Mouse (Mus musculus) C2C12 (cell line): ENCODE results near the gene Ermap. TPM values are rescaled to one million over a fixed set of nuclear protein-coding genes. Genes with fewer than 3 reads are reported as not detected.

Experiments
- H3K27me3 ChIP-seq: one replicate; pipeline ENCODE4 v1.6.1; 2011; ENCODE audit not compliant: control insufficient read depth, insufficient read depth, insufficient read length
- H3K36me3 ChIP-seq: one replicate; pipeline ENCODE4 v1.6.1; 2011; ENCODE audit not compliant: control insufficient read depth, insufficient read depth
- H3K4me3 ChIP-seq: one replicate; pipeline ENCODE4 v1.5.1; 2011; ENCODE audit warnings: mild to moderate bottlenecking, control low read depth; ENCODE audit not compliant: poor library complexity, insufficient read depth, severe bottlenecking
- H3K79me2 ChIP-seq: one replicate; pipeline ENCODE4 v1.6.1; 2011; ENCODE audit not compliant: control insufficient read depth, insufficient read depth
- H3K79me3 ChIP-seq: one replicate; pipeline ENCODE4 v1.6.1; 2011; ENCODE audit warnings: low read depth, control low read depth
- H3ac ChIP-seq: one replicate; pipeline ENCODE3; 2011; ENCODE audit warnings: low read depth; ENCODE audit not compliant: control insufficient read depth, insufficient read length
- CEBPB ChIP-seq: IDR thresholded peaks from one replicate; pipeline ENCODE4 v1.6.1; 2011; ENCODE audit warnings: low read depth, mild to moderate bottlenecking, control low read depth, moderate library complexity
- CTCF ChIP-seq: IDR thresholded peaks from one replicate; pipeline ENCODE4 v1.5.1; 2011; ENCODE audit not compliant: control insufficient read depth, insufficient read depth, insufficient read length
- FOSL1 ChIP-seq: IDR thresholded peaks from one replicate; pipeline ENCODE4 v1.8.0; 2011; ENCODE audit warnings: mild to moderate bottlenecking, low read length; ENCODE audit not compliant: poor library complexity, insufficient read depth, severe bottlenecking
- MAX ChIP-seq: IDR thresholded peaks from one replicate; pipeline ENCODE4 v1.6.1; 2011; ENCODE audit warnings: mild to moderate bottlenecking, control low read depth
- MYOD1 ChIP-seq: IDR thresholded peaks from one replicate; pipeline ENCODE4 v1.6.1; 2011; ENCODE audit warnings: low read depth; ENCODE audit not compliant: control insufficient read depth, insufficient read length
- MYOG ChIP-seq: IDR thresholded peaks from one replicate; pipeline ENCODE4 v1.6.1; 2011; ENCODE audit not compliant: control insufficient read depth, insufficient read length; ENCODE audit errors: extremely low read depth
- USF1 ChIP-seq: IDR thresholded peaks from one replicate; pipeline ENCODE4 v1.6.1; 2011; ENCODE audit warnings: low read depth, mild to moderate bottlenecking, control low read depth, moderate library complexity
- long read RNA-seq, 2 experiments: library from polyadenylated mRNA; unstranded; transcript quantifications; one replicate each; pipeline ENCODE4 v2.0.0; 2019 to 2020
- polyA plus RNA-seq: library from polyadenylated mRNA; unstranded; fragments of >200 nt; fragmentation: generic; extraction: Trizol; gene quantifications from one replicate; pipeline ENCODE4 v1.2.1, GENCODE M21; 2012; ENCODE audit warnings: missing spikeins

The Ermap gene
- 0.01 TPM for polyA plus RNA-seq
- long read RNA-seq, experiment 1: 0 reads
- long read RNA-seq, experiment 2: 0 reads

DNA sequence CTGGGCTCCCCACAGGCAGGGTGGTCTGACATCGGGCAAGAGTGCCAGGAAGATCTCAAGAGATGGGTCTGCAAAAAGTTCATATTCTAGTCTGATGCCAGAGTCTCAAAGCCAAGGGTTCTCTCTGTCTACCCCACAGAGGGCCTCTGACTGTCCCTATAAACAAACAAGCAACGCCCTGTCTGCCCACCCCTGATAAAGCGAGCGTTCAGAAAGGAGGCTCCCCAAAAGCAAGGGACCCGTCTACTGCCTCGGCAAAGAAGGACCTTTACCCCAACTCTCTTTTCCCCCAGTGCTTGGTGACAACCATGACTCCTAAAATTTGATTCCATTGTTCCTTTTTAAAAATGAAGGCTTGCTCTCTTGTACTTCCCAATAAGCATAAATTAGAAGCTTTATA lies at the start of gene Ermap:
Gene Ermap (minus strand): TSS at position 148 of the 400 bp plus-strand sequence.
- no peaks in the 10 kb centered on the region for H3K79me2 ChIP-seq
- TF ChIP-seq USF1: no peak
- no peak for TF ChIP-seq FOSL1
- no peak for TF ChIP-seq CTCF
- TF ChIP-seq MAX: no peak
- no peak for TF ChIP-seq CEBPB
- TF ChIP-seq MYOD1: no peak
- no peak for TF ChIP-seq MYOG
- no peaks in the 10 kb centered on the region for H3K27me3 ChIP-seq
- H3K4me3 ChIP-seq: no peak within 1 kb of the TSS
- no peaks in the 10 kb centered on the region for H3K79me3 ChIP-seq
- H3K36me3 ChIP-seq: no peaks in the 10 kb centered on the region
- H3ac ChIP-seq: no peak within 1 kb of the TSS

DNA sequence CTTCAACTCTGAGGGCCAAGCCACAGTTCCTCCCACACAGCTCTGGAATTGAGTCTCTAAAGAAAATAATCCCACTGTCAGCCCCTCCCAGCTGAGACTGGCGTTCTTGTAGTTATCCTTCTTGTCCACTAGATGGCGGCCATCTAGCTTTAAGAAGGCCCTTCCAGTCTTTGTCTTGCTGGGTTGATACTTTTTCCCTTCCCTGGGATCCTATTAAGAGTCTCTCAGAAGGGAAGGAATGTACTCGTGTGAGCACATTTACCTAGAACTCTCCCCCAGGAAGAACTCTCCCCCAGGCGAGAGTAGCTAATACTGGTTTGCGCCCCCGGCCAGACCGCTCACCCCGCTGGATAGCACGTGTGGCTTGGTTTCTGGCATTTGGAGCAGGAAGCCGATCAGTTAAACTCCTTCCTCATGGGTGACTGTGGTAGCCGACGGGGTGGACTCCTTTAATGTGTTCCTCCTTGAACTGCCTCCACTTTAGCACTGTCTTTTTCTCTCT lies 49.4 kb upstream of the Ermap start:
- TF ChIP-seq MYOG: no peak
- Histone ChIP-seq H3K4me3 (no peak overlapping the region), H3K36me3 (peaks cover 24% of the 10 kb centered on the region), H3K79me3 (no peaks in the 10 kb centered on the region), H3K27me3 (no peaks in the 10 kb centered on the region), H3K79me2 (peaks cover 5% of the 10 kb centered on the region), H3ac (no peak overlapping the region)

DNA sequence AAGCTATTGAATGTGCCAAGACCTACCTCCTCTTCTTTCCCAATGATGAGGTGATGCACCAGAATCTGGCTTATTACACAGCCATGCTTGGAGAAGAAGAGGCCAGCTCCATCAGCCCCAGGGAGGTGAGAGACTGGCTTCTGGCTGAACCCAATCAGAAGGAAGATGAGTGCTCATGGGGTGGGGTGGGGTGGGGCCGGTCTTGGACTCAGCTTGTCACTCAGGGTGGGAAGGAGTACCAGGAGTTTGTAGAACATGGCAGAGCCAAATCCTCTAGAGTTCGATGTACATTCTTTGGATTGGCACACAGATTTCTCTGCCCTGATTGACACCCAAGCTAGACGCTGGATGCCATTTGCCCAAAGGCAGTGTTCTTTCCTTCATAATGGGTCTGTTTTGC lies 48.9 kb upstream of the Ermap start:
- no peaks in the 10 kb centered on the region for H3K27me3 ChIP-seq
- no peak overlapping the region for H3K4me3 ChIP-seq
- H3K36me3 ChIP-seq: peaks cover 24% of the 10 kb centered on the region
- no peak overlapping the region for H3ac ChIP-seq
- H3K79me2 ChIP-seq: peaks cover 10% of the 10 kb centered on the region
- H3K79me3 ChIP-seq: no peaks in the 10 kb centered on the region
- no peak for TF ChIP-seq USF1
- no peak for TF ChIP-seq MAX
- no peak for TF ChIP-seq FOSL1
- no peak for TF ChIP-seq CEBPB
- TF ChIP-seq MYOG: no peak
- TF ChIP-seq MYOD1: no peak
- no peak for TF ChIP-seq CTCF

DNA sequence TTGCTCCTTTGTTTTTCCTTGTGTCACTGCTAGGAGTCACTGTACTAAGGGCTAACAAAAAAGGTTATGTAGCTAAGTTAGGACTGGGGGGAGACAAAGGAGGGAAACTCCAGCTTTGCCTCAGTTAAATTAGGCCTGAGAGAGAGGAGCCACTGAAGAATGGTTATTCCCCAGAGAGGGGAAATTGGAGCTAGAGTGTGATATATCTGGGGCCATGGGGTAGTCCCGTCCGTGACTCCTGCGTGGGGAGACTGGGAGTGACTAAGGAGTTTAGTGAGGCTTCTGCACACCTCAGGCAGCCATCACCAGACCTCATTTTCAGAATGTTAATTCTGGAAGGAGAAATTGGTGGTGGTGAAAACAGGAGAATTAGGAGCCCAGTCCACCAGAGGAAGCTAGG lies 44.5 kb upstream of the Ermap start:
- Histone ChIP-seq H3K27me3 (no peaks in the 10 kb centered on the region), H3K4me3 (no peak overlapping the region), H3K79me2 (peaks cover 30% of the 10 kb centered on the region), H3K36me3 (peaks cover under 1% of the 10 kb centered on the region), H3ac (peak overlapping the region; percentile 45), H3K79me3 (peaks cover 3% of the 10 kb centered on the region)
- TF ChIP-seq FOSL1 (no peak), MYOG (no peak), MYOD1 (no peak), CTCF (no peak), CEBPB (no peak), MAX (no peak), USF1 (no peak)

DNA sequence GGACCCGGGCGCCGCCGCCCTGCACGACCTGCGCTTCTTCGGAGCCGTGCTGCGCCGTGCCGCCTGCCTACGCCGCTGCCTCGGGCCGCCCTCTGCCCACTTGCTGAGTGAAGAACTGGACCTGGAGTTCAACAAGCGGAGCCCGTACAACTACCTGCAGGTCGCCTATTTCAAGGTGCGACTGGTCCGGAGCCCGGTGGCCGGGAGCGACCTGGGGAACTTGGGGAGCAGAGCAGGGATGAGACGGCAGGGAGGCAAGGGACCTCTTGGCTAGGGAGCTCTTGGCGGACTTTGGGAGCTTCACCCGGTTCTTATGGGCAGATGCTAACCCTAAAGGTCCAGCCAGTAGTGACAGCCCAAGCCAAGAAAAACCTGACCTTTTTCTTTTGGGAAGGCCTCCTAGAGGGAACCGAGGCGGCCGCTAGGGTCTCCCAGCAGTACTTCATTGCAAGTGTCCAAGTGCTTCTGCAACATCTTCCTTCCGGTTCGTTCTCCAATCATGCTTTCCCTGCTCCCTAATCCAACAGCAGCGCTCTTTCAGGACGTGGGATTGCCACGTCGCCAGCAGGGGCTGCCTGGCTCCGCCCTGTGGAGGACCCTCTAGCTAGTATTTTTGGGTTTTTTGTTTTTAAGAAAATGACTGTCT lies 43.6 kb upstream of the Ermap start:
- H3K79me3 ChIP-seq: peaks cover 3% of the 10 kb centered on the region
- peak overlapping the region; percentile 71 for H3K4me3 ChIP-seq
- TF ChIP-seq MAX (peak; percentile 15), CTCF (no peak)
- H3ac ChIP-seq: peak overlapping the region; percentile 87
- no peaks in the 10 kb centered on the region for H3K27me3 ChIP-seq
- H3K36me3 ChIP-seq: no peaks in the 10 kb centered on the region
- H3K79me2 ChIP-seq: peaks cover 30% of the 10 kb centered on the region

DNA sequence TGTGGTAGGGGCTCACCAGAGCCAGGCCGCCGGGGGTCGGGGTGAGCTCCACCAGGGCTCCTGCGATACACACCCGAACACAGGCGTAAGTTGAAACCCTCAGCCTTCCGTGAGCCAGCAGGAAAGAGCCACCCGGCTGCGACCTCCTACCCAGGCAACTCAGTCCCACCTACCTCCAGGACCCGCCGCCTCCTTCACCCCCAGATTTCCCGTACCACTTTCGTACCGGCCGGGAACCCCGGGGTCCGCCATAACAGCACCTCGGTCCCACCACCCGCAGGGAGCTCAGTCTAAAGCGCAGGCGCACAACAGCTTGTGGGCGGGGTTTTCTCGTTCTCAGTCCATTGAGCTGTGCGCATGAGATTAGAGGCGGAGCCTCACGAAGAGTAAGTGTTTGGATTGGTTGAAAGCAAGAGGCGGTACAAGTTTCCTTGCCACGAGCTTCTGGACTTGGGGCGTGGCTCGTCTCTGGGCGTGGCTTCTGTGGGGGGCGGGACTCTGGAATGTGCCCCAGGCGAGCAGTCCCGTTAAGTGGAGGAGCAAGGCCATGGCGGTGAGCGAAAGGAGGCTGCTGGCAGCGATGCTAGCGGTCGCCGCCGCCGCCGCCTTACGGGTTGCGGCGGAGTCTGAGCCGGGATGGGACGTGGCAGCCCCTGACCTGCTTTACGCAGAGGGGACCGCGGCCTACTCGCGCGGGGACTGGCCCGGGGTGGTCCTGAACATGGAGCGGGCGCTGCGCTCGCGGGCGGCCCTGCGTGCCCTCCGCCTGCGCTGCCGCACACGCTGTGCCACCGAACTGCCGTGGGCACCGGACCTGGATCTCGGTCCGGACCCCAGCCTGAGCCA lies 42.8 kb upstream of the Ermap start, which contains the start of the genes AU022252 and P3h1:
Gene AU022252 (minus strand): TSS at position 303 of the 846 bp plus-strand sequence.
Gene P3h1 (plus strand): TSS at position 506 of the 846 bp plus-strand sequence.
- Histone ChIP-seq H3K79me3 (peaks cover 3% of the 10 kb centered on the region), H3ac (peak within 1 kb of the TSS; percentile 94), H3K27me3 (no peaks in the 10 kb centered on the region), H3K36me3 (peaks cover 4% of the 10 kb centered on the region), H3K4me3 (peak within 1 kb of the TSS; percentile 91), H3K79me2 (peaks cover 30% of the 10 kb centered on the region)
- TF ChIP-seq MYOD1: no peak
- TF ChIP-seq MAX: no peak
- no peak for TF ChIP-seq MYOG
- TF ChIP-seq CTCF: no peak
- TF ChIP-seq USF1: no peak
- TF ChIP-seq CEBPB: no peak
- no peak for TF ChIP-seq FOSL1
